Mouse (Mus musculus) kidney, adult 2 months (tissue): ENCODE measurements around the gene Plekhn1.

ENCODE experiments used
- CTCF ChIP-seq: fragments of 200-500 bp; conservative IDR thresholded peaks from 2 replicates; pipeline ENCODE4 v1.5.1; 2011; ENCODE audit warnings: low read depth, mild to moderate bottlenecking, control low read depth, low read length, moderate library complexity, mixed read lengths; ENCODE audit not compliant: insufficient read depth, insufficient read length
- POLR2A ChIP-seq: fragments of 200-500 bp; IDR thresholded peaks from one replicate; pipeline ENCODE4 v1.6.1; 2011; ENCODE audit warnings: low read depth, low read length, control low read depth

DNA sequence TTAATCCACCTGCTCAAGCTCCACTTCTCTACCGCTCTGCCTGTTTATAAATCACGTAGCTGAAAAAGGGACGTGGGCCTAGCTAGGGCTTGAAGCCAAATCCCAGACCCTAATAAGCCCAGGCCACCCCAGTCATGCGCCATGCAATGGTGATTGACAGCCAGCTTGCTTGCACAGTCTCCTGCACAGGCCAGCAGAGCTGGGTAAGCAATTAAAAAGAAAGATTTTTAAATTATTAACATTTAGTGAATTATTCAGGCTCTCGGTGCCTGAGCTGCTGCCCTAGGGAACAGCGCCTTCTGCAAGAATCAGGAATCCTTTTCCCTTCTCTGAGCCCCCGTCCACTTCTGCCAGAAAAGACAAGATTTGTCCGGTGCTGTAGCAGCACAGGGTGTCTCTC, 16.4 kb upstream of the Plekhn1 start:
- no peak for TF ChIP-seq CTCF
- TF ChIP-seq POLR2A = no peak
